Mouse (Mus musculus) MEL (cell line): ENCODE measurements around the gene Tmem62. TPM values are rescaled to one million over a fixed set of nuclear protein-coding genes. Genes with fewer than 3 reads are reported as not detected.

Source experiments
- DNase-seq: peaks from one replicate; pipeline ENCODE4 v3.0.0; 2011; ENCODE audit warnings: low read depth, low spot score
- H3K27ac ChIP-seq: 2 replicates; pipeline ENCODE4 v1.5.1; 2012; ENCODE audit warnings: low read depth, mild to moderate bottlenecking, control low read depth, low read length, moderate library complexity; ENCODE audit not compliant: control insufficient read depth
- H3K27me3 ChIP-seq, 2 experiments: fragments of 150-350 bp in 1 of 2; sonication (generic) in 1 of 2; 2 replicates each; pipeline ENCODE4 v1.6.1; 2012; ENCODE audit warnings: low read length in 2 of 2, mild to moderate bottlenecking in 2 of 2, improper control_type of control experiment in 1 of 2, moderate library complexity in 1 of 2; ENCODE audit not compliant: insufficient read depth in 2 of 2, control insufficient read depth in 1 of 2
- H3K36me3 ChIP-seq, 2 experiments: 2 replicates each; pipeline ENCODE4 v1.6.1; 2012 to 2014; ENCODE audit warnings: low read length in 2 of 2, improper control_type of control experiment in 1 of 2, inconsistent platforms in 1 of 2, mild to moderate bottlenecking in 1 of 2; ENCODE audit not compliant: insufficient read depth in 2 of 2, control insufficient read depth in 1 of 2
- H3K4me1 ChIP-seq, 2 experiments: fragments of 150-350 bp in 1 of 2; sonication (generic) in 1 of 2; 2 replicates each; pipeline ENCODE4 v1.6.1; 2012; ENCODE audit warnings: low read length in 2 of 2, improper control_type of control experiment in 1 of 2, mild to moderate bottlenecking in 1 of 2; ENCODE audit not compliant: insufficient read depth in 2 of 2, control insufficient read depth in 1 of 2
- H3K4me3 ChIP-seq, 2 experiments: fragments of 150-350 bp in 1 of 2; sonication (generic) in 1 of 2; 2 replicates each; pipeline ENCODE4 v1.5.1; 2012; ENCODE audit warnings: low read depth in 2 of 2, low read length in 2 of 2, mild to moderate bottlenecking in 2 of 2, moderate library complexity in 2 of 2, control low read depth in 1 of 2, improper control_type of control experiment in 1 of 2; ENCODE audit not compliant: control insufficient read depth in 1 of 2, insufficient read depth in 1 of 2
- H3K79me2 ChIP-seq: 2 replicates; pipeline ENCODE4 v1.6.1; 2012; ENCODE audit warnings: mild to moderate bottlenecking, low read length, moderate library complexity; ENCODE audit not compliant: control insufficient read depth, poor library complexity, insufficient read depth
- H3K9ac ChIP-seq: 2 replicates; pipeline ENCODE4 v1.6.1; 2012; ENCODE audit warnings: low read depth, mild to moderate bottlenecking, control low read depth, low read length, moderate library complexity; ENCODE audit not compliant: control insufficient read depth, poor library complexity, severe bottlenecking
- H3K9me3 ChIP-seq: fragments of 150-350 bp; sonication (generic); replicated peaks from 2 replicates; pipeline ENCODE4 v1.6.1; 2012; ENCODE audit warnings: mild to moderate bottlenecking, low read length, improper control_type of control experiment, moderate library complexity; ENCODE audit not compliant: insufficient read depth
- BHLHE40 ChIP-seq: IDR thresholded peaks from 2 replicates; pipeline ENCODE4 v1.6.1; 2012; ENCODE audit warnings: low read depth, mild to moderate bottlenecking, inconsistent platforms, low read length, improper control_type of control experiment, borderline replicate concordance
- CHD1 ChIP-seq: IDR thresholded peaks from 2 replicates; pipeline ENCODE4 v1.6.1; 2012; ENCODE audit warnings: low read depth, mild to moderate bottlenecking, inconsistent platforms, low read length, improper control_type of control experiment
- CHD2 ChIP-seq: IDR thresholded peaks from 2 replicates; pipeline ENCODE4 v1.6.1; 2011; ENCODE audit warnings: low read length, improper control_type of control experiment
- CTCF ChIP-seq, 3 experiments: IDR thresholded peaks in 2 of 3; conservative IDR thresholded peaks in 1 of 3; 2 replicates each; pipeline ENCODE4 v1.5.1; 2011 to 2012; ENCODE audit warnings: low read length in 3 of 3, low read depth in 2 of 3, mild to moderate bottlenecking in 2 of 3, improper control_type of control experiment in 1 of 3, inconsistent platforms in 1 of 3, mixed read lengths in 1 of 3, moderate library complexity in 1 of 3; ENCODE audit not compliant: control insufficient read depth in 1 of 3, insufficient read depth in 1 of 3, poor library complexity in 1 of 3, severe bottlenecking in 1 of 3
- E2F4 ChIP-seq: IDR thresholded peaks from 2 replicates; pipeline ENCODE4 v1.6.1; 2011; ENCODE audit warnings: low read depth, low read length, improper control_type of control experiment, borderline replicate concordance
- ELF1 ChIP-seq: IDR thresholded peaks from 2 replicates; pipeline ENCODE4 v1.6.1; 2014; ENCODE audit warnings: low read depth, mild to moderate bottlenecking, inconsistent platforms, low read length, improper control_type of control experiment, moderate library complexity
- EP300 ChIP-seq, 2 experiments: IDR thresholded peaks; 2 replicates each; pipeline ENCODE4 v1.6.1; 2011; ENCODE audit warnings: improper control_type of control experiment in 2 of 2, low read length in 2 of 2, low read depth in 1 of 2, mild to moderate bottlenecking in 1 of 2
- ETS1 ChIP-seq: IDR thresholded peaks from 2 replicates; pipeline ENCODE4 v1.6.1; 2012; ENCODE audit warnings: low read depth, mild to moderate bottlenecking, inconsistent platforms, low read length, improper control_type of control experiment, moderate library complexity
- GABPA ChIP-seq: IDR thresholded peaks from 2 replicates; pipeline ENCODE4 v1.6.1; 2012; ENCODE audit warnings: low read depth, mild to moderate bottlenecking, inconsistent platforms, low read length, improper control_type of control experiment, moderate library complexity
- HCFC1 ChIP-seq: IDR thresholded peaks from 2 replicates; pipeline ENCODE4 v1.6.1; 2012; ENCODE audit warnings: low read depth, mild to moderate bottlenecking, inconsistent platforms, low read length, improper control_type of control experiment, moderate library complexity
- JUND ChIP-seq: IDR thresholded peaks from 2 replicates; pipeline ENCODE4 v1.6.1; 2011; ENCODE audit warnings: low read depth, mild to moderate bottlenecking, improper control_type of control experiment, low read length
- KAT2A ChIP-seq: conservative IDR thresholded peaks from 2 replicates; pipeline ENCODE4 v1.6.1; 2012; ENCODE audit warnings: low read depth, low read length, improper control_type of control experiment, inconsistent platforms
- MAFK ChIP-seq: IDR thresholded peaks from 2 replicates; pipeline ENCODE4 v1.6.1; 2011; ENCODE audit warnings: low read depth, mild to moderate bottlenecking, low read length, improper control_type of control experiment, borderline replicate concordance
- MAX ChIP-seq: IDR thresholded peaks from 2 replicates; pipeline ENCODE4 v1.6.1; 2011; ENCODE audit warnings: low read length, improper control_type of control experiment
- MAZ ChIP-seq: IDR thresholded peaks from 2 replicates; pipeline ENCODE4 v1.6.1; 2012; ENCODE audit warnings: low read depth, mild to moderate bottlenecking, inconsistent platforms, low read length, improper control_type of control experiment
- MEF2A ChIP-seq: IDR thresholded peaks from 2 replicates; pipeline ENCODE4 v1.6.1; 2014; ENCODE audit warnings: low read depth, mild to moderate bottlenecking, inconsistent platforms, low read length, improper control_type of control experiment; ENCODE audit not compliant: poor library complexity, insufficient replicate concordance, severe bottlenecking; ENCODE audit errors: extremely low read depth
- MXI1 ChIP-seq: IDR thresholded peaks from 2 replicates; pipeline ENCODE4 v1.6.1; 2011; ENCODE audit warnings: mild to moderate bottlenecking, low read depth, low read length, improper control_type of control experiment
- MYC ChIP-seq: IDR thresholded peaks from 2 replicates; pipeline ENCODE4 v1.6.1; 2011; ENCODE audit warnings: low read depth, mild to moderate bottlenecking, low read length, improper control_type of control experiment, moderate library complexity
- NRF1 ChIP-seq: IDR thresholded peaks from 2 replicates; pipeline ENCODE4 v1.6.1; 2014; ENCODE audit warnings: low read depth, mild to moderate bottlenecking, inconsistent platforms, low read length, improper control_type of control experiment, moderate library complexity; ENCODE audit not compliant: poor library complexity, insufficient read depth, severe bottlenecking
- POLR2AphosphoS2 ChIP-seq: IDR thresholded peaks from 2 replicates; pipeline ENCODE4 v1.6.1; 2011; ENCODE audit warnings: low read length, improper control_type of control experiment
- POLR2AphosphoS5 ChIP-seq: IDR thresholded peaks from 2 replicates; pipeline ENCODE4 v1.6.1; 2012; ENCODE audit warnings: low read depth, borderline replicate concordance, mild to moderate bottlenecking, inconsistent platforms, low read length, moderate library complexity, mixed read lengths
- RAD21 ChIP-seq: IDR thresholded peaks from 2 replicates; pipeline ENCODE4 v1.6.1; 2011; ENCODE audit warnings: mild to moderate bottlenecking, low read depth, low read length, improper control_type of control experiment
- RCOR1 ChIP-seq: IDR thresholded peaks from 2 replicates; pipeline ENCODE4 v1.6.1; 2012; ENCODE audit warnings: low read depth, mild to moderate bottlenecking, inconsistent platforms, low read length, improper control_type of control experiment
- SIN3A ChIP-seq: IDR thresholded peaks from 2 replicates; pipeline ENCODE4 v1.6.1; 2012; ENCODE audit warnings: low read length, improper control_type of control experiment, inconsistent platforms
- SMC3 ChIP-seq: IDR thresholded peaks from 2 replicates; pipeline ENCODE4 v1.6.1; 2011; ENCODE audit warnings: low read depth, low read length, improper control_type of control experiment
- TAL1 ChIP-seq: IDR thresholded peaks from 2 replicates; pipeline ENCODE4 v1.6.1; 2012; ENCODE audit warnings: mild to moderate bottlenecking, inconsistent platforms, low read length, moderate library complexity, mixed read lengths
- USF1 ChIP-seq: IDR thresholded peaks from 2 replicates; pipeline ENCODE4 v1.6.1; 2014; ENCODE audit warnings: low read depth, mild to moderate bottlenecking, inconsistent platforms, low read length, improper control_type of control experiment, moderate library complexity
- USF2 ChIP-seq, 2 experiments: IDR thresholded peaks; 2 replicates each; pipeline ENCODE4 v1.6.1; 2011 to 2012; ENCODE audit warnings: improper control_type of control experiment in 2 of 2, low read length in 2 of 2, borderline replicate concordance in 1 of 2, inconsistent platforms in 1 of 2, low read depth in 1 of 2, mild to moderate bottlenecking in 1 of 2; ENCODE audit not compliant: insufficient read depth in 1 of 2
- ZC3H11A ChIP-seq: IDR thresholded peaks from 2 replicates; pipeline ENCODE4 v1.6.1; 2012; ENCODE audit warnings: low read depth, mild to moderate bottlenecking, inconsistent platforms, low read length, improper control_type of control experiment
- ZNF384 ChIP-seq: IDR thresholded peaks from 2 replicates; pipeline ENCODE4 v1.6.1; 2012; ENCODE audit warnings: low read depth, mild to moderate bottlenecking, inconsistent platforms, low read length, improper control_type of control experiment
- polyA plus RNA-seq, 2 experiments: library from polyadenylated mRNA; stranded (reverse) in 1 of 2; unstranded in 1 of 2; fragments of >175 nt in 1 of 2; fragments of >200 nt in 1 of 2; gene quantifications; 2 replicates each; pipeline versions ENCODE4 v1.2.1 to v1.2.4; 2012; ENCODE audit warnings: low replicate concordance in 2 of 2, low read depth in 1 of 2; ENCODE audit not compliant: insufficient read length in 2 of 2, insufficient read depth in 1 of 2, missing spikeins in 1 of 2
- total RNA-seq: library from RNA; depleted of rRNA; stranded (reverse); fragments of 300-350 nt; gene quantifications from 2 replicates; pipeline ENCODE4 v1.2.3, GENCODE M21; 2012

The Tmem62 gene
- total and polyA plus RNA-seq, 3 experiments, result 1.8 to 2.9 TPM; not detected in 1

DNA sequence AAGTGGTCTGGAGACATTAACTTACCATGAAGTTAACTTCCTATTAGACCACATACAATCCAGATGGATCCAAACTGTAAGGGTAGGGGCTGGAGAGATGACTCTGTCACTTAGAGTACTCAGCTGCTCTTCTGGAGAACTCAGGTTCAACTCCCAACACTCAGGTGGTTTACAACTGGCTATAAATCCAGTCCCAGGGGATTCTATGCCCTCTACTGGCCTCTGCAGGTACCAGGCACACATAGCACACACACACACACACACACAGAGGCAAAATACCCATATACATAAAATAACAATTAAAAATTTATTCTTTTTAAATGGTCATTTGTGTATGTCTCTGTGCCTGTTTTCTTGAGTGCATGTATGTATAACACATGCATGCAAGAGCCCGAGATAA is 62.6 kb downstream of the Tmem62 start:
- no peak overlapping the region for H3K27ac ChIP-seq
- H3K4me3 ChIP-seq, result no peak overlapping the region
- H3K36me3 ChIP-seq, result peaks cover 0 to 10% of the 10 kb centered on the region in 2 experiments; a peak in 2 of 4 replicates
- DNase-seq, result no peak
- H3K9me3 ChIP-seq, result no peaks in the 10 kb centered on the region
- H3K79me2 ChIP-seq, result no peaks in the 10 kb centered on the region
- TF ChIP-seq CTCF (IDR thresholded peaks at IDR 0.05 in 2 of 3, conservative IDR thresholded peaks at IDR 0.05 in 1 of 3; ENCODE audit: control insufficient read depth in 1 of 3, insufficient read depth in 1 of 3, low read depth in 2 of 3, low read length in 3 of 3, poor library complexity in 1 of 3, severe bottlenecking in 1 of 3) (peak in 2 of 3 experiments; percentile 27 to 28; a peak in 2 of 6 replicates), MAX (no peak), CHD2 (no peak), MXI1 (no peak), NRF1 (no peak), MEF2A (no peak), SMC3 (0 out of 2 replicates have a peak, but pooled peaks have one; percentile 14), EP300 (IDR thresholded peaks at IDR 0.05; ENCODE audit: low read depth in 1 of 2, low read length in 2 of 2) (no peak)
- no peaks in the 10 kb centered on the region; a peak in 1 of 4 replicates for H3K27me3 ChIP-seq
- H3K9ac ChIP-seq, result no peak overlapping the region
- peaks cover 4 to 16% of the 10 kb centered on the region in 2 experiments for H3K4me1 ChIP-seq

GRCm38 (mm10) chr2:121041098-121041497 is 64.3 kb downstream of the Tmem62 start:
- Histone ChIP-seq H3K27me3 (peaks cover 0 to 1% of the 10 kb centered on the region in 2 experiments; a peak in 1 of 4 replicates), H3K4me1 (peaks cover 3 to 13% of the 10 kb centered on the region in 2 experiments), H3K36me3 (peaks cover 0 to 9% of the 10 kb centered on the region in 2 experiments; a peak in 2 of 4 replicates), H3K9me3 (no peaks in the 10 kb centered on the region), H3K4me3 (no peak overlapping the region), H3K79me2 (no peaks in the 10 kb centered on the region), H3K9ac (no peak overlapping the region), H3K27ac (no peak overlapping the region)
- DNase-seq, result peak; percentile 72
- TF ChIP-seq JUND (no peak), POLR2AphosphoS2 (no peak), MAZ (no peak), TAL1 (no peak), GABPA (no peak), EP300 (IDR thresholded peaks at IDR 0.05; ENCODE audit: low read depth in 1 of 2, low read length in 2 of 2) (no peak), USF1 (no peak), MAFK (no peak), ETS1 (no peak), BHLHE40 (no peak), ZNF384 (0 out of 2 replicates have a peak, but pooled peaks have one; percentile 10), RAD21 (peak; percentile 84), POLR2AphosphoS5 (no peak), KAT2A (no peak), MEF2A (no peak), ZC3H11A (peak; percentile 74), USF2 (IDR thresholded peaks at IDR 0.05; ENCODE audit: borderline replicate concordance in 1 of 2, insufficient read depth in 1 of 2, low read depth in 1 of 2, low read length in 2 of 2) (no peak), E2F4 (no peak), SIN3A (no peak), NRF1 (no peak), MYC (no peak), MXI1 (no peak), HCFC1 (no peak), RCOR1 (no peak), CHD1 (no peak), CHD2 (no peak), SMC3 (peak; percentile 92), ELF1 (no peak)
